Mouse (Mus musculus) heart, embryonic 12.5 days (tissue): ENCODE results near the gene Sash1. TPM values are rescaled to one million over a fixed set of nuclear protein-coding genes. Genes with fewer than 3 reads are reported as not detected.

Experiments
- ATAC-seq: fragments of 200-750 bp; cut with Nextera tagmentation; 2 replicates; pipeline ENCODE4 v1.8.0; 2017; ENCODE audit warnings: moderate TSS enrichment, moderate library complexity; ENCODE audit not compliant: insufficient number of reproducible peaks, low FRiP score
- H3K27ac ChIP-seq: fragments of 300-500 bp; sonication (generic); 2 replicates; pipeline ENCODE4 v1.5.1; 2016; ENCODE audit warnings: mild to moderate bottlenecking, moderate library complexity; ENCODE audit not compliant: poor library complexity, severe bottlenecking
- H3K27me3 ChIP-seq: fragments of 300-500 bp; sonication (generic); replicated peaks from 2 replicates; pipeline ENCODE4 v1.6.1; 2016; ENCODE audit warnings: mild to moderate bottlenecking, moderate library complexity
- H3K36me3 ChIP-seq: fragments of 300-500 bp; sonication (generic); 2 replicates; pipeline ENCODE4 v1.6.1; 2016; ENCODE audit warnings: mild to moderate bottlenecking, moderate library complexity
- H3K4me1 ChIP-seq: fragments of 300-500 bp; sonication (generic); replicated peaks from 2 replicates; pipeline ENCODE4 v1.6.1; 2016; ENCODE audit warnings: mild to moderate bottlenecking
- H3K4me2 ChIP-seq: fragments of 300-500 bp; sonication (generic); 2 replicates; pipeline ENCODE4 v1.6.1; 2016; ENCODE audit warnings: mild to moderate bottlenecking, moderate library complexity
- H3K4me3 ChIP-seq: fragments of 300-500 bp; sonication (generic); 2 replicates; pipeline ENCODE4 v1.5.1; 2016; ENCODE audit warnings: mild to moderate bottlenecking
- H3K9ac ChIP-seq: fragments of 300-500 bp; sonication (generic); 2 replicates; pipeline ENCODE4 v1.6.1; 2016; ENCODE audit warnings: mild to moderate bottlenecking, moderate library complexity
- H3K9me3 ChIP-seq: fragments of 300-500 bp; sonication (generic); replicated peaks from 2 replicates; pipeline ENCODE4 v1.6.1; 2016; ENCODE audit warnings: mild to moderate bottlenecking, moderate library complexity
- WGBS: fragments of 180-500 bp; shearing (Covaris S2); methylation state at CpG from one replicate; pipeline ENCODE4 v1.1.7; 2016; 5-methylcytosine and 5-hydroxymethylcytosine counted together
- polyA plus RNA-seq: library from polyadenylated mRNA; unstranded; fragments of >200 nt; fragmentation: Nextera tagmentation; extraction: Ambion mirVana; gene quantifications from 2 replicates; pipeline ENCODE4 v1.2.1, GENCODE M21; 2016

Sash1 gene
- polyA plus RNA-seq, 1 experiment from 2014 or later = 2.9 TPM

DNA sequence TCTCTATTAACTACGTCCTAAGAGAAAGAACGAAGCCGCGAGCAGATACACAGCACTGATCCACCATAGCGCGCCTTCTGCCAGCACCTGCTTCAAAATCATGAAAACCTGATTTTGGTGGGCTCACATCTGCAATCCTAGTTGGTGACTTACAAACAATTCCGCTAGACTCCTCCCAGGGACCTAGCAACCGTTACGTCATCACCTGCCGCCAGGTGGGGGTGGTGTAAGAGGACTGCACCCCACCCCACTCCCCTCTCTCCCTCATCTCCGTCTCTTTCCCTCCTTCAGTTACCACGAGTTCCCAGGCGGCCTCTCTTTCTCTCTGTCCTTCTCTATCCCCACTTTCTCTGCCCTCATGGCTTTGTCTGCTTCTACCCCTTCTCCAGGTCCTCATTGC is 7.5 kb downstream of the Sash1 start:
- ATAC-seq = no peak
- Histone ChIP-seq H3K9ac (no peak overlapping the region), H3K4me2 (peak overlapping the region; percentile 42), H3K9me3 (0 out of 2 replicates have a peak, but pooled peaks cover 2% of the 10 kb centered on the region), H3K4me1 (peaks cover 34% of the 10 kb centered on the region), H3K27me3 (no peaks in the 10 kb centered on the region), H3K27ac (no peak overlapping the region), H3K36me3 (peaks cover 3% of the 10 kb centered on the region), H3K4me3 (no peak overlapping the region)
- 70% methylated on average over 13 of the region's 13 CpGs for WGBS

DNA sequence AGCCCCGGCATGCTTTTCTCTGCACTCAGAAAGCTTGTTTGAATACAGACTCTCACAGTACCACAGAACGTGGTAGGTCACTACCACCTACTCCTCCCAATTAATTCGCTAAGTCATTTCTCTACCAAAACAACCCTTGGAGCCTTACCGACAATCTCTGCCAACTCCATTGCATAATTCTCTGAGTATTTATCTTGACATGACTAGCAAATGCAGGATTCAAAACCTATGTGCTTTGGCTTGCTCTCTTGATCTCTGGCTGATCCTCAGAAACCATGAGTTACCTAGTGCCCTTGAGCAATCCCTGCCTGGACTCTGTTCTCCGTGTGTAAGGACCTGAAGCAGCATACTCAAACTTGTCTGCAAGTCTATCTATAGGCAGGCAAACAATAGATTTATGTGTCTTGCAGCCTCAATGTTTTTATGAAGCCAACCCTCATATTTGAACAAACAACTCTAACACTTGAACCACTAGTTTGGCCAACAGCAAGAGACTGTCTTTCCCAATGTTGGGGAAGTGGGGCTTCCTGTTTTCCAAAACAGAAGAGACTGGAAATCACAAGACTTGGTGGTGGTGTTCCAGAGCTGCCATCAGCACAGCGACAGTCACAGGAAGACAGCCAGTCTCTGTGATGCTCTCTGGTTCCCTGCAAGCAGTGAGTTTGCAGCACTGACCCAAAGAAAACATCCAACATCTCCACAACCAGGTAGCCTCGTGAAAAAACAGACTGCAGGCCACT is 12.1 kb downstream of the Sash1 start:
- whole genome bisulfite sequencing = 67% methylated on average over 7 of the region's 7 CpGs
- Histone ChIP-seq H3K9ac (no peak overlapping the region), H3K27me3 (no peaks in the 10 kb centered on the region), H3K9me3 (0 out of 2 replicates have a peak, but pooled peaks cover 2% of the 10 kb centered on the region), H3K4me3 (no peak overlapping the region), H3K4me2 (no peak overlapping the region), H3K36me3 (peaks cover 3% of the 10 kb centered on the region), H3K27ac (no peak overlapping the region), H3K4me1 (peaks cover 12% of the 10 kb centered on the region)
- no peak for ATAC-seq

DNA sequence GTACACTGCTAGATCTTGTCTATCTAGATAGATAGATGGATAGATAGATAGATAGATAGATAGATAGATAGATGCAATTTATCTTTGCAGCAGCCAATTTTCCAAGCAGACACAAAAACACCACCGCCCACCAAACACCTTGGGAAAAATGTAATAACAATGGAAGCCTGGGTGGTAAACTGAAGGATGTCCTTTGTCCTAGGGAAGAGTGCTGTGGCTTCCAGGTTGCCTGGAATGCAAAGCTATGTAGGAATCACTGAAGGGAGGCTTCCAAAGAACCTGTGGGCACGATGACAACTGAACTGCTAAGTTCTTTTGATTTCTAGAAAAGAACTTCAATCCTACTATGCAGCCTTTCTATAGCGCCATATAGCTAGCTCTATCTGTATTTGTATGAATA is 13.1 kb downstream of the Sash1 start:
- 92% methylated on average over 3 of the region's 3 CpGs for WGBS
- no peak overlapping the region for H3K4me2 ChIP-seq
- H3K9ac ChIP-seq = no peak overlapping the region
- H3K4me3 ChIP-seq = no peak overlapping the region
- H3K9me3 ChIP-seq = 0 out of 2 replicates have a peak, but pooled peaks cover 2% of the 10 kb centered on the region
- H3K27ac ChIP-seq = no peak overlapping the region
- ATAC-seq = no peak
- peaks cover 3% of the 10 kb centered on the region for H3K36me3 ChIP-seq
- no peaks in the 10 kb centered on the region for H3K27me3 ChIP-seq
- H3K4me1 ChIP-seq = peaks cover 8% of the 10 kb centered on the region

DNA sequence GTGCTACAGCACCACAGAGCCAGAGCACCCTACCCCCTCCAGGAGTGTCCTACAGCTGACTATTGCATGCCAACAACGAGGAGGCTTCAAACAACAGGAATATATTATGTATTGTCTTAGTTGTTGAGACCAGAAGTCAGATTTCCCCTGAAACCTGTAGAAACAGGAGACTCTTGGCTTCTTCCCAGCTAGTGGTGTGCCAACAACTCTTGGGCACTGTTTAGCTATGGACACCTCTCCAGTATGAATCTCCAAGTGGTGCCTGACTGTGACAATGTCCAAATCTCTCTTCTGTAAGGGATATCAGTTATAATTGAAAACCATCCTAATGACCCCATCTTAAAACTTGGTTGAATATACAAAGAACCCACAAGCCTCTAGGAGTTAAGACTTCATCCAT is 13.9 kb downstream of the Sash1 start:
- Histone ChIP-seq H3K36me3 (no peaks in the 10 kb centered on the region), H3K4me2 (no peak overlapping the region), H3K27me3 (no peaks in the 10 kb centered on the region), H3K9me3 (no peaks in the 10 kb centered on the region), H3K9ac (no peak overlapping the region), H3K4me1 (peaks cover 11% of the 10 kb centered on the region), H3K27ac (no peak overlapping the region), H3K4me3 (no peak overlapping the region)
- 87% methylated on average over 1 of the region's 1 CpGs for WGBS
- ATAC-seq = no peak

DNA sequence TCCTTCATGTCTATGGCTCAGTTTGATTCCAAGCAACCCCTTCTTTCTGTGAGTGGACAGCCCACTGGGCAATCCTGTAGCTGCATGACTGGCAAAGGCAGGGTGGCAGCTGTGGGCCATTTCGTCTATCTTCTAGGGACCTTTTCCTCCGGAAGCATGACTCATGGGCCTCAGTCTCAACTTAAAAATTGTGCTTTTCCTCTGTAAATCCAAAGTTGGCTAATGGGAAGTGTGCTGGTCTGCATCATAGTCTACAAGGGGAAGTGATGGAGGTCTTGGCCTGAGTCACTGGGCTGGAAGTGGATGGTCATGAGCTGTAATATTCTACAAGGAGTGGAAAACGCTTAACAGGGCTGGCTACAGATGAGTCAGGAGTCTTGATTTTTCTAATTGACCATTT is 15.5 kb downstream of the Sash1 start:
- 64% methylated on average over 3 of the region's 3 CpGs for WGBS
- Histone ChIP-seq H3K4me3 (no peak overlapping the region), H3K4me2 (no peak overlapping the region), H3K27ac (no peak overlapping the region), H3K9me3 (no peaks in the 10 kb centered on the region), H3K4me1 (peaks cover 19% of the 10 kb centered on the region), H3K36me3 (no peaks in the 10 kb centered on the region), H3K27me3 (no peaks in the 10 kb centered on the region), H3K9ac (no peak overlapping the region)
- no peak for ATAC-seq

DNA sequence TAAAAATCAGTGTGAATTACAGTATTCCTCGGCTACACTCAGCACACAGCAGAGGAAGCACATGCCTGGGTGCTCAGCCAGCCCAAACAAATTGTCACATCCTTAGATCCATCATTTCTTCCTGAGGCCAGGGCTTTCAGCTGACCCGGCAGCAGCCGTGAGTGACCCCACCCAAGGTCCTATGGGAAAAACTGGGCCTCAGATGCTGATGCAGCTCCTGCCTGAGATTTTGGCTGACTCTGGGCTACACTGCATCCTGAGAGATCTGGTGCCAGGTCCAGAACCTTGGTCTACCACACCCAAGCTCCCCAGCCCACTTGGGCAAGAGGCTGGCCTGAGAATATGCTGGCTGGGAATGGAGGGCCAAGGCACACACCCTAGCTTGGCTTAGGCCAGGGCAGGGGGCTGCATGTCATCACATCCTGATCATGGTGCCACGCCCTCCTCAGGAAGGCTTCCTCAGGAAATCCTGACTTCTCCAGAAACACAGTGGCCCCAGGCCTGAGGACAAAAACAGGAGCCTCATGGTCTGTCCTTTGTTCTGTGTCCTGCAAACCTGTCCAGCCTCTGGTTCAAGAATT is 19.7 kb downstream of the Sash1 start:
- H3K36me3 ChIP-seq = no peaks in the 10 kb centered on the region
- peak overlapping the region; percentile 0; the same call in 1 of the 2 replicates for H3K27ac ChIP-seq
- peaks cover 12% of the 10 kb centered on the region for H3K4me1 ChIP-seq
- H3K9me3 ChIP-seq = no peaks in the 10 kb centered on the region
- H3K4me3 ChIP-seq = no peak overlapping the region
- H3K9ac ChIP-seq = no peak overlapping the region
- peak; percentile 81 for ATAC-seq
- H3K27me3 ChIP-seq = no peaks in the 10 kb centered on the region
- H3K4me2 ChIP-seq = no peak overlapping the region
- 59% methylated on average over 4 of the region's 4 CpGs for WGBS

DNA sequence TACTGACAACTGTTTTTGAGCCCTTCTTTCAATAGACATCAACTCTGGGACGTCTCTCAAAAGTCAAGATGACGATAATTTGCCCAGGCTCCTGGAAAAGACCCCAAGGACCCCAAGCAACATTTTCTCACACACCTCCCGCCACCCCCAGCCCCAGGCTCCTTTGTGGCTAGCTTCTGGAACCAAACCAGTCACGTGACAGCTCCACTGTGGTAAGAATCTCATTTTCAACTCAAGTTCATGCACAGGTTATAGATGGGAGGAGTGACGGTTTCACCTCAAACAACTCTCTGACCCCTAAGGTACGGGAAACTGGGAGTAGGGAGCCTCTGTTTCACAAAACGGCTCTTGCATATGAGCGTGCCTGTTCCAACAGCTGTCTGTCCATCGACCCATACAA is 25.2 kb downstream of the Sash1 start:
- WGBS = 76% methylated on average over 9 of the region's 9 CpGs
- H3K9ac ChIP-seq = no peak overlapping the region
- H3K4me3 ChIP-seq = no peak overlapping the region
- H3K27ac ChIP-seq = no peak overlapping the region
- peaks cover 6% of the 10 kb centered on the region for H3K4me1 ChIP-seq
- no peaks in the 10 kb centered on the region for H3K36me3 ChIP-seq
- ATAC-seq = no peak
- H3K9me3 ChIP-seq = no peaks in the 10 kb centered on the region
- no peak overlapping the region for H3K4me2 ChIP-seq
- H3K27me3 ChIP-seq = no peaks in the 10 kb centered on the region

DNA sequence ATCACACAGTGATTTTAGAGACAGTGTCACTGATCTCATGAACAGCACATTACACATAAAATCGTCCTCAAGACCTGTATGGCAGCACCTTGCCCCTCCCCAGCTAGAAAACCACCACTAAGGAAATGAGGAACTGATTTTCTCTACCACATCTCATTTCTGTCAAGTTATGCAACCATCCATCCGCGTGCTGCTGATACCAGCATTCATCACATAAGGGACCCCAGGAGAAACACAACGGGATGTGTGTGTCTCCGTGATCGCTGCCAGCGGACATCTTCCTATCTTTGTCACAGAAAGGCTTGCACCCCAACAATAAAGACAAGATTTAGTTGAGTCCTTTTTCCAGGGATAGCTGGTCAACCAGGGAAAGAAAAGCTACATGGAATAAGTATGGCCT is 27.2 kb downstream of the Sash1 start:
- H3K27me3 ChIP-seq = no peaks in the 10 kb centered on the region
- no peak overlapping the region for H3K9ac ChIP-seq
- 91% methylated on average over 7 of the region's 7 CpGs for WGBS
- H3K4me2 ChIP-seq = no peak overlapping the region
- H3K9me3 ChIP-seq = no peaks in the 10 kb centered on the region
- no peak overlapping the region for H3K27ac ChIP-seq
- no peak for ATAC-seq
- no peaks in the 10 kb centered on the region for H3K36me3 ChIP-seq
- H3K4me3 ChIP-seq = no peak overlapping the region
- peaks cover 10% of the 10 kb centered on the region for H3K4me1 ChIP-seq

DNA sequence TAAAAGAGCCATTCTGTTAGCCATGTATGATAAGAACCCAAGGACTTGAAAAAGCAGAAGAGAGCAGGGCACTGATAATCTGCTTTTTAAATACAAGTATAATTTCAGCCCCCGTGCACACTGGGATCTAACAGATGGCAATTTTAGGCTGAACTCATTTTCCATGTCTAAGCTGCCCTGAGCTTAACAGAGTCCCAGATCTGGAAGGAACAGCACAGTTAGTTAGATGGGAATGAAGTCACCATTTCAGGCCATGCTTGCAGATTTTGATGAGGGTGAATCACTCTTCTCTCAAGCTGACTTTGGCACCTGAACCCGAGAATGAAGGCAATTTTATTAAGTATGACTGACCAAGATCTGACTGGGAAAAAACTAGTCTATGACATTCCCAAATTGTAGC is 28.9 kb downstream of the Sash1 start:
- Histone ChIP-seq H3K9ac (no peak overlapping the region), H3K9me3 (0 out of 2 replicates have a peak, but pooled peaks cover 4% of the 10 kb centered on the region), H3K4me3 (no peak overlapping the region), H3K27me3 (no peaks in the 10 kb centered on the region), H3K36me3 (no peaks in the 10 kb centered on the region), H3K27ac (no peak overlapping the region), H3K4me1 (peaks cover 10% of the 10 kb centered on the region), H3K4me2 (no peak overlapping the region)
- WGBS = 68% methylated on average over 2 of the region's 2 CpGs
- no peak for ATAC-seq

DNA sequence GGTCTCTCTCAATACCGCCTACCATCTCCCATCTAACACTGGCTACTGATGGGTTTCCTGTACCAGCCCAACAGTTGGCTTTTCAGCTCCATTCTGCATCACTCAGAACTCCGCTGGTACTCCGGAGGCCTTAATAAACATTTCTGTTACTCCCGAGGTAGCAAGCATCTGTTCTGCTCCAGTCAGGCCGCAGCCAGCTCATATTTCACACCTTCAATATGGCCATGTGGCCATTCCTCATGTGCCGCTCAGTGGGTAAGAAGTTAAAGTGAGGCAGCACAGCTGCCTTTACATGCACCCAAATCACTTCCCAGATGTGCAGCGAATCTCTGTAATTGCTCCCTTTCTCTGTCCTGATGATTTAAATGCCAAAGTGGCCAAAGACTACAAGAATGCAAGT is 32.5 kb downstream of the Sash1 start:
- H3K4me3 ChIP-seq = no peak overlapping the region
- no peaks in the 10 kb centered on the region for H3K27me3 ChIP-seq
- WGBS = 76% methylated on average over 7 of the region's 7 CpGs
- no peak for ATAC-seq
- H3K9ac ChIP-seq = no peak overlapping the region
- H3K27ac ChIP-seq = no peak overlapping the region
- 0 out of 2 replicates have a peak, but pooled peaks cover 4% of the 10 kb centered on the region for H3K9me3 ChIP-seq
- H3K36me3 ChIP-seq = peaks cover 3% of the 10 kb centered on the region; the same call in 1 of the 2 replicates
- H3K4me1 ChIP-seq = peaks cover 12% of the 10 kb centered on the region
- no peak overlapping the region for H3K4me2 ChIP-seq

DNA sequence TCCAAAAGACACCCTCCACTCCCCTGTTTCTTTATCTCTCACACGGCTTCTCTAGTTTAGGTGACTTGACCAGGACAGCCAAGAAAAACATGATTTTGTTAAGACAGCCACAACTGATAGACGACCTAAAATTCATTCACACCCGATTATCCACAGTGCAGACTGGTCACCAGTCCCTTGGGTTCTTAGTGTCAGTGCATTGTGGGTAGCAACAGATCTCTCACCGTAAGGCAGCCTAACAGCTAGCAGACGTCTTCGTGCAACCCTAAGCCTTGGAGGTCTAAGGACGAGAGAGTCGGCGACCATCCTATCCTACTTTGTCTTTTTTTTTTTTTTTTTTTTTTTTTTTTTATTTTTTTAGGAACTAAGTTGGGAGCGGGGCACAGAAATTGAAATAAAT is 34.2 kb downstream of the Sash1 start:
- no peak overlapping the region for H3K27ac ChIP-seq
- H3K4me3 ChIP-seq = no peak overlapping the region
- WGBS = 81% methylated on average over 10 of the region's 10 CpGs
- no peak overlapping the region for H3K4me2 ChIP-seq
- peaks cover 3% of the 10 kb centered on the region; the same call in 1 of the 2 replicates for H3K36me3 ChIP-seq
- H3K9me3 ChIP-seq = 0 out of 2 replicates have a peak, but pooled peaks cover 4% of the 10 kb centered on the region
- H3K27me3 ChIP-seq = no peaks in the 10 kb centered on the region
- no peak overlapping the region for H3K9ac ChIP-seq
- no peak for ATAC-seq
- peaks cover 6% of the 10 kb centered on the region; the same call in 1 of the 2 replicates for H3K4me1 ChIP-seq
